Mouse (Mus musculus): ENCODE results near the gene Ddx49.

DNA sequence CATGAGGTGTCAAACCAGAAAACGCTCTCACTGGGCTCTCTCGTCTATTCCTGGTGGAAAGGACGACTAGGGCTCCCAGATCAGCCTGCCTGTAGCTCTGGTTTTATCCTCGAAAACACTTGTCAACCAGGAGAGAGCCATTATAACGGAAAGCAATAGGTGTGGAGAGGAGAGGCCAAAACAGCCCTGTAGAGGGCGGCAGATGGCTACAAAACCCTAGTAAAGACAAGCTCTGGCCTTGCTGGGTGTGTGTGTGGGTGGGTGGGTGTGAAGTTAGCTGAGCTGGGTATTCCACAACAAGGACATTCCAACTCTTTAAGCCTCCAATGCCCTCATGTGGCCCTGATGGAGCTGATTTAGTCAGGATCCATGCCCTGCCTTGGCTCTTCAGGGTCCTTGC, 41.4 kb upstream of the Ddx49 start:
- TF ChIP-seq CTCF (IDR thresholded peaks at IDR 0.05; ENCODE audit: low read depth) (peak; percentile 80), EP300 (IDR thresholded peaks at IDR 0.05; ENCODE audit: low read depth) (no peak)
